Mouse (Mus musculus) layer of hippocampus, postnatal 14 days (tissue): ENCODE results near the gene Mtr. TPM values are rescaled to one million over a fixed set of nuclear protein-coding genes. Genes with fewer than 3 reads are reported as not detected.

Experiments used
- DNase-seq, 2 experiments: peaks; one replicate each; pipeline ENCODE4 v3.0.0; 2021 to 2022; ENCODE audit warnings: low spot score in 2 of 2, mixed read lengths in 1 of 2
- long read RNA-seq, 2 experiments: library from polyadenylated mRNA; stranded (forward); transcript quantifications; one replicate each; pipeline ENCODE4 v2.0.0; 2021
- total RNA-seq, 2 experiments: library from RNA; stranded (reverse); gene quantifications; 2 replicates each; pipeline ENCODE4 v1.2.3; 2021

Gene Mtr
- 10 to 100 TPM; 17.9 to 18.3 TPM for total RNA-seq
- long read RNA-seq, experiment 1, full-length matches to known transcripts, result 2 of 2 reads
- long read RNA-seq, experiment 1, partial matches to known transcripts, result 0 of 2 reads
- long read RNA-seq, experiment 1, other reads (novel, unspliced or antisense), result 0 of 2 reads
- long read RNA-seq, experiment 2, full-length matches to known transcripts, result 1 of 5 reads
- long read RNA-seq, experiment 2, partial matches to known transcripts, result 1 of 5 reads
- long read RNA-seq, experiment 2, other reads (novel, unspliced or antisense), result 3 of 5 reads

DNA sequence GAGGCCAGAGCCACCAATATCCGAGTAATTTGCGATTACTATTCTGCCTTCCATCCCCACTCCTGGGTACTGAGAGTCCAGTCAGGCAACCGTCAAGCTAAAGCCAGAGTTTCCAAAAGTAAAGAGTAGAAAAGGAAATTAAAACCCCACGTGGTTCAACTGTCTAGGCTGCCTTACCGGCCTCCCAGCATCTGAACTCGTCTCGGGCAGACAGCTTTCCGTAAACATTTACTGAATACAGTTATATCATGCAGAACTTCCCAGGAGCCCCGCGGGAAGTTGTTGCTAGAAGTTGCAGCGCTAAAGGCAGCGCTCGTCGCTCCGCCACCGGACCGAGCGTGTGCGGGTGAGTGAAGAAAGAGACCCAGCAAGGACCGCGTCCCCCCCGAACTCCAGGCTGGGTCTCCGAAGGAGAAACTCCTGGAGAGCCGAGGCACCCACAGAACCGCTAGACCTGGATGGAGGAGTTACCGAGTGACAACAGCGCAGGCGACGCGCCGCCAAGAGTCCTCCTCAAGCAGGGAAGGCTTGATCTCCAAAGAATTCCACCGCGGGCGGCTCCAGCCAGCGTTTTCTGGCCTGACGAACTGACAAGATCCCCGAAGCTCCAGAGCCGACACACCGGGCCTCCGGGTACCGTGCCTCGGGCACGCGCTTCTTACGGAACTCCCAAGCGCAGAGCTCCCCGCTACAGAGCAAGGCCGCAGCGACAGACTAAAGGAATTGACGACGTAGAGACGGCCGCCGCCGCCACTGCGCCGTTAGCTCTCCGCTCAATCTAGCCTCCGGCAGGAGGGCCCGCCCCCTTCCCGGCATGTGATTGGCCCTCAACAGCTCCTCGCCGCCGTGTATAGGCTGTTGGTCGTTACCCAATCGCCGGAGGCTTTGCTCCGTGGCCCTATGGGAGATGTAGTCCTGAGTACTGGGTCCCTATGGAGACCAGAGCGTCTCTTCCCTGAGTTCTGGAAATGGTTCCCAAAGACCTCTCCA, at the start of gene Mtr:
Gene Mtr, minus strand, starts transcription at position 723 of the 990 bp plus-strand sequence.
- DNase-seq, result peak; percentile 90 to 97

DNA sequence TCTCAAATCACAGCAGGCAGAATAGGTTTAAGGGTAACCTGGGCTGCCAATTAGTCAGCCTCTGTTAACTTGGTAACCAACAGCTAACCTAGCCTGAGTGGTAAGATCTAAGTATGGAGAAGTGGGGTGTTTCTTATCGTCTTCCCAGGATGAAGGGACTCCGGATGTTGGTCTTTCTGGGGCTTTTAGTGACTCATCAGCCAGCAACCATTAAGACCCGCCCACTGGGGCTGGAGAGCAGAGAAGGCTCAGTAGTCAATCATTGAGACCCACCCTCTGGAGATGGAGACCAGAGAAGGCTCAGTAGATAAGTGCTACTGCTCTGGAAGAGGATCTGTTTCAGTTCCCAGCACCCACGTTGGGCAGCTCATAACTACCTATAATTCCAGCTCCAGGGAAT, 49.4 kb upstream of the Mtr start:
- no peak for DNase-seq

DNA sequence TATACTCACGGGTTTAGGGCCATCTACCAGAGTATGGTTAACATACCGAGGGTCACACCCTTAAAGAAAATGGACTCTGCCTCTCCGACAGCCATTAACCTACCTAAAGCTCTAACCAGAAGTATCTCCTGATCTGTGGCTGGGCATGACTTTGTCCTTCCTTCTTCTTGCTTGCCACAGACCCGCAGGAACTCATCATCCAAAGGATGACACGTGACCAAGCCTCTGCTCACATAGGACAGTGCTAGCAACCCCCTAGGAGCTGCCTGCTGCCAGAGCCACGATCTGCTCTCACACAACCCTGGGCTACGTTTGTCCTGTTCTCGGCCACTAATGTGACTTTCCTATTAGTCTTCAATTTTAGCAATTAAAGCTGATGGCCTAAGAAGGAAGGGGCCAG, 47.6 kb upstream of the Mtr start:
- no peak for DNase-seq

DNA sequence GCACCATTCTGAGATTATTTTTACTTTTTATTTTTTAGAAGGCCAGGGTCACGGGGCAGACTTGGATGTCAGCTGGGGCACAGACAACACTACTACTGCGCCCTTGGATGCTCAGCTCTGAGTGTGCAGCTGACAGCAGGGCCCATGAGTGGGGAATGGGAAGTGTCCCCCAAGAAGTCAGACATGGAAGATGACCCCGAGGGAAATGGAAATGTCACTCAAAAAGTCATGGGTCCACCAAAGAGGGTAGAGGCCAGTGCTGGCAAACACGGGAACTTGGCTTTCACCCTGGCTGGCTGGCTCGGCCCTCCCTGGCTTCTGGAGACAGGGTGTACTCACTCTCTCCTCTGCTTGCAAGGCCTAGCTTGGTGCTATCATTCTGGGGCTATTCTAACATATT, 47.1 kb upstream of the Mtr start:
- DNase-seq, result no peak

DNA sequence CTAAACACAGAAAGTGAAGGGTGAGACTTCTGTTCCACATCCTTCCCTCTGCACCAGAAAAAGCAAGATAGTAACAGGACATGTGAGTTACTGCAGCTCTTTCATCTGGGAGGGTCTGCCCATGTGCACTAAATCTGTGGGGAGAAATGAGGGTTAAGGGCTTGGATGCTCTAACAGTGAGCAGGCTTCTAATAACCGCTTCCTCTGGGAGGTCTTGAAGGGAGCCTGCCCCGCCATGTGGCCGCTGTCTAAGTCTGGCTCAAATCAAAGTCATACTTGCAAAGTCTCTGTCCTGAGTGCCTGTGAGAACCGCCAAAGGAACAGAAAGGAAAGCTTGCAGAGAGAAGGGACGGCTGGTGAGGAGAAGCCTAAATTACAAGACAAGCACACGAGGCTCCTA, 39.9 kb upstream of the Mtr start:
- DNase-seq, result no peak

DNA sequence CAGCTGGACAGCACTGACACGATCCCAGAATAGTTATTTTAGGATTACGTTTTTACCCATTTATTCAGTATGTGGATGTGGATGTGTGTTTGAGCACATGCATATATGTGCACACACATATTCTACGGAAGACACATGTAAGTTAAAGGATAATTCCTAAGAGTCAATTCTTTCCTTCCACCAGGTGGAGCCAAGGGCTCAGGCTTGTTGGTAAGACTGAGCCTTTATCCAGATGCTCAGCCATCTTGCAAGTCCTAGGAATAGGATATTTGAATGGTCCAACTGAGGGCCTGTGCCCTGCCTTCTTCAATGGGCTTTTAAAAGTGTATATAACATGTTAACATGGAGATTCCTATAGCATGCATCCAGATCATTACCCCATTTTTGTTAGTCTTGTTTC, 38.8 kb upstream of the Mtr start:
- peak in 1 of 2 experiments; percentile 61 for DNase-seq

DNA sequence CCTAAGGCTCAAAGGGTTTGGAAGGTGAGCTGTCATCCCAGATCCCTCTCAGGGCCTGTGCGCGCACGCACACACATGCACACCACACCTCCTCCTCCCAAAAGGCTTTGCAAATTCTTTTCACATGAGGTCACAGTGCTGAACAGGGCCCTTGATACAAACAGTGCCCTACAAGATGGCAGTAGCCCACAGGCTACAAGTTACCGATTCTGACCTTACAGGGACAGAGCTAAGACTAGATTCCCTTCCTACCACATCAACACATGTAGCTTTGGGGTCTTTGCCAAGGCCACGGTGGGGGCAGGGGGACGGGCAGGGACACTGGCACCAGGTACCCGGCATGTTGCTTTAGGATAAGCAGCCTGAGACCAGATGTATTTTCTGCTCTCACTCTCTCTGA, 35.9 kb upstream of the Mtr start:
- DNase-seq, result no peak

DNA sequence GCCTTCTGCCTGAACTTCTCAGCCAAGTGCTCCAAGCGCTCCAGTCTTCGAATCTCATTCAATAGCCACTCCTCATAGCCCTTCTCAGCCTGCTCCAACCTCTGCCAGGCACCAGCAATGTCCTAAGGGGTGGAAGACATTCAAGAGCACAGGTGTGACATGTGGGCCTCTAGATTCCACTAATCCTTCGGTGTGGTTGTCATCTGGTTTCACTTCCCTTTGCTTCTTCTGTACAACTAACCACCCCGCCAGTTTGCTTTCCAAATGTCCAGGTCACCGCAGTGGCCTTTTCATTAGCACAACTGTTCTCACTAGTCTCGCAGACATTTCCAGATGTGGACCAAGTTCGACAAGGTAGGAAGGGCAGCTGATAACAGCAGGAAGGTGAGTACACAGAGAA, 32.8 kb upstream of the Mtr start:
- no peak for DNase-seq

DNA sequence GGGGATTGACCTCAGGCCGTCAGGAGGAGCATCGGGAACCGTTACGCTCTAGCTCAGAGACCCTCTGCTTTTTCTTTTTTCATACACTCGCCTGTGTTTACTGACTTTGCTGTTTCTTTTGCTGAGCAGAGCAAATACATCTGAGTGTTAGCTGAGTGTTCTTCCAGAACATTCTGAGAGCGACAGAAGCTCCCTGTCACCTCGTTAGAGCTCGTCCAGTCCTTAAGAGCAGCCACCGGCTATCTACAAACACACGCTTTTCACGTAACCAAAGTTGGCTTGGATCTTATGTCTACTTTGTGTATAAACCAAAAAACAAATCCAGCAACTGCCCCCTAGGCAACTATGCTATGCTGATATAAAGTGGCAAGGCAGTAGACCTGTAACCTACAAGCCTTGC, 26.6 kb upstream of the Mtr start:
- DNase-seq, result no peak

DNA sequence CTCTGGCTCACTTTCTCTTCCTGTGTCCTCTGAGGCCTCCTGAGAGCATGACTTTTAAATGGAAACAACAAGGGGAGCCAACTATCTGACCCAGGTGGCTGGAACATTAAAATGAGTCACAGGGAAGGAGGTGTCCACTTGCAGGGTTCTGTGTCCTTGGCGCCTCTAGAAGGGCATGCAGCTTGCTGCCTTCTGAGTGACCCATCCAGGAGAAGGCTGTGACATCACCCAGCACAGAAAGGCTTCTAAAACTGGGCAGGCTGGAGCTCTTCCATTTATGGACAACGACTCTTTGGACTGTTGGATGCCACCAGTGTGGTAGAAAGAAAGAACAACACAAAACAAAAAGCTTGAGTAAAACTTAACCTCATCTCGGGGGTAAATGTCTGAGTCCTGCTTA, 25.9 kb upstream of the Mtr start:
- DNase-seq, result no peak

DNA sequence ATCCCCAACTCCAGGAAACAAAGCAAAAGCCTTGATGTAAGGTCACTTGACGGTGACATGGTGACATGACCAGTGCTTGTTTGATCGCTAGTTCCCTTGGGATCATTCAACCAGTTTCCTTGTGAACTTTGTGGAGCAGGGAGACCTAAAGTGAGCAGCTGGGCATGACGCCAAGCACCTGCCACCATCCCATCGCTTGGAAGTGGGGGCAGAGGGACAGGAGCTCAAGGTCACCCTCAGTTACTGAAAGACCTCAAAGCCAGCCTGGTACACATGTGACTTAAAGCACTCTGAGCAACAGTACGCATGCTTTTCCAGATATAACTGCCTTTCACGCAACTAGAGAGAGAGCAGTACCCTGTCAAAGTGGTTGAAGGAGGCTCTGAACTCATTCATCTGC, 16.8 kb upstream of the Mtr start:
- DNase-seq, result no peak

DNA sequence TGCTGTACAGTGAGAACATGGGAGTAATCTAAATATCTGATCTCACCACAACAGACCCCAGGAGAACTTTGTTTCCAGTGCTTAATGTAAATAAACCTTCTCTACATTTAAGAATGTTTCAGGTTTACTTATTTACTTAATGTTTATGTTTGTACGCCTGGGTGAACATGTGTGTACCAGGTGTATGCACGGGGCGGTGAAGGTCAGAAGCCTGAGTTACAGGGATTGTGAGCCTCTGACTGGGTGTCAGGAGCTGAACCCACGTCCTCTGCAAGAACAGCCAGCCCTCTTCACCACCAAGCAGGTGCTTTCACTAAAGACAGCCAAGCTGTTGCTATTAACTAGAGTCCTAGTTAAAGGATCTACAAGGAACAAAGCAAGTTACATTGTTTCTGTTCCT, 16.3 kb upstream of the Mtr start:
- no peak for DNase-seq

DNA sequence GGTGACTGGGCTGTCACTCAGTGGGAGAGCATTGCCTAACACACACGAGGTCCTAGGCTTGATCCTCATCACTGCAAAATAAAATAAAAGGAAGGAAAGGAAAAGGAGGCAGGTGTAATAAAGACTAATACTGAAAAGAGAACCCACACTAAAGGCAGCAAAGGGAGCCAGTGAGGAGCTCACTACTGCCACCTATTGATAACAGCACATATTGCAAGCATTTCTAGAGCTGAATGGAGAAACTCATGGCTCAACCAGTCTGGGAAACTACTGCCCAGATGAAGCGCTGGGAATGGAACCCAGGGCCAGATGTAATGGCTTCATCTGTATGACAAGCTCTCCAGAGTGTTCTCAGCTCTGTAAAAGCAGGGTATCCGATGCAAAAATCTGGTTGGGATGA, 15.0 kb upstream of the Mtr start:
- DNase-seq, result peak in 1 of 2 experiments; percentile 50

DNA sequence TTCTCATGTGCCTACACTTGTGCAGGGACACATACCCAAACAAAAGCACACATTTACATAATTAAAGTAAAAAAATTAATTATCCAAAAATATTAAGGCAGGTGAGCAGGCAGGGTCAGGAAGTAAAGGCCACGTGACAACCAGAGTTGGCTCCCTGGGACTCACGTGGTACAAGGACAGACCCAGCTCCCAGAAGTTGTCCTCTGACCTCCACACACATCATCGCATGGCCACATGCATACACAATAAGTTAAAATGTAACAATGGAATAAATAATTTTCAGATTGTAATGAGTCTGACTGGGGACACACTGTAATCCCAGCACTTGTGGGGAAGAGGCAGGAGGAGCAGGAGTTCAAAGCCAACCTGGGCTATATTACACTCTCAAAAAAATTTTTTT, 10.1 kb upstream of the Mtr start:
- DNase-seq, result no peak

DNA sequence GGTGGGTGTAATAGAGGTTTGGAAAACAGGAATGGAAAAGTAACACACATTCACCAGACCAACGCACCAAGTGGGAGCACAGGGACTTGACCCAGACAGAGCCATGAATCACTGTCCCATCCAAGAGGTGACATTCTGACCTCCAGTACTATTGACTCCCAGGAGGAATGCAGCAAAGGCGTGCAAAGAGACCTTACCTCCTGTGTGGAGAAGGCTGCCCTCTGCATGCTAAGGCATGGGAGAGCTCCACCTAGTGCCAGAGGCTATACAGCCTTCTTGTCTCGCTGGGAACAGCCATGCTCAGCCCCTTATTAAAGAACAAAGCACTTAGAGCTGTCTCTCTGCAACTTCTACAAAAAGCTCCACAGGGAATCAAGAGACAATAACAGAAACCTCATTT, 9.2 kb upstream of the Mtr start:
- no peak for DNase-seq

DNA sequence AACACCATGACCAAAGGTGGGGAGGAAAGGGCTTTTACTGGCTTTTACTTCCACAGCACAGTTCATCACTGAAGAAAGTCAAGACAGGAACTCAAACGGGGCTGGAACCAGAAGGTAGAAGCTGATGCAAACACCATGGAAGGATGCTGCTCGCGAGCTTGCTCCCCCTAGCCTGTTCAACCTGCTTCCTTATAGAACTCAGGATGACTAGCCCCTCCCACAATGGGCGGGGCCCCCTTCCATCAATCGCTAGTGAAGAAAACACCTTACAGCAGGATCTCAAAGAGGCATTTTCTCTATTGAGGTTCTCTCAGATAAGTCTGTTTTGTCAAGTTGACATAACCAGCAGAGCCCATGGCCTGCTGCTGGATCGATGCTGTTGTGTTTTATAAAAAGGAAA, 6.1 kb upstream of the Mtr start:
- no peak for DNase-seq

DNA sequence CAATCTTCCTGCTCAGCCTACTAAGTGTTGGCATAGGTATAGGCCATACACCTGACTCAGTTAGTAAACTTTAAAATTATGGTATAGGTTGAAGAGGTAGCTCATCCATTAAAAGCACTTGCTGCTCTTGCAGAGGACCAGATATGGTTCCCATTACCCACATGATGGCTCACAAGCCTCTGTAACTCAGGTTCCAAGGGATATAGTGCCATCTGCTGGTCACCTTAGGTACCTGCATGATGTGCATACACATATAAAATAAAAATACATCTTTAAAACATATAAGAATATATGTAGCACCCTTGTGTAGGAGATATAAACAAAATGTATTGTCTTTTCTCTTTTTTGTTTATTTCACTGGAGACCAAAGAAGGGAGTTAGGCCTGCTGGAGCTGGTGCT, 3.6 kb upstream of the Mtr start:
- DNase-seq, result no peak

DNA sequence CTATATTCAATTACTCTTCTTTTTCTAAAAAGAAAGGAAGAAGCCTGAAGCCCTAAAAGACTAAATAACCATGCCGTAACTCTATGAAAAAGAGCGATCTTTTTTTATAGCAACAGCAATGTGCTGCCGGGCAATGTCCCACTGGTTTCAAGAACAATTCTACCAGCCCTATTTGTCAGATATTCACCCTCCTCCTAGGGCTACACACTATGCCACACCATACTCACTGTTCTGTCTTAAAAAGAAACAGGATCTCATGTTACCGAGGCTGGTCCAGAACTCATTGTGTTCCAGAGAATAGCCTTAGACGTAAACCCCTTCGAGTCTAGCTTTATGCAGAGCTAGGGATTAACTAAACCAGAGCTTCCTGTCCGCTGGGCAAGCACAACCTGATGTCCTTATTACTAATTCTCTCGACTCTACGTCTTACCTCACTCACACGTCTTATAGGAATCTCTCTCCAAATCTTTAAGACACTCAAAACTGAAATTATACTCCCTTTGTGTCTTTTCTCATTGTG, 982 bp downstream of the Mtr start:
- DNase-seq, result no peak

DNA sequence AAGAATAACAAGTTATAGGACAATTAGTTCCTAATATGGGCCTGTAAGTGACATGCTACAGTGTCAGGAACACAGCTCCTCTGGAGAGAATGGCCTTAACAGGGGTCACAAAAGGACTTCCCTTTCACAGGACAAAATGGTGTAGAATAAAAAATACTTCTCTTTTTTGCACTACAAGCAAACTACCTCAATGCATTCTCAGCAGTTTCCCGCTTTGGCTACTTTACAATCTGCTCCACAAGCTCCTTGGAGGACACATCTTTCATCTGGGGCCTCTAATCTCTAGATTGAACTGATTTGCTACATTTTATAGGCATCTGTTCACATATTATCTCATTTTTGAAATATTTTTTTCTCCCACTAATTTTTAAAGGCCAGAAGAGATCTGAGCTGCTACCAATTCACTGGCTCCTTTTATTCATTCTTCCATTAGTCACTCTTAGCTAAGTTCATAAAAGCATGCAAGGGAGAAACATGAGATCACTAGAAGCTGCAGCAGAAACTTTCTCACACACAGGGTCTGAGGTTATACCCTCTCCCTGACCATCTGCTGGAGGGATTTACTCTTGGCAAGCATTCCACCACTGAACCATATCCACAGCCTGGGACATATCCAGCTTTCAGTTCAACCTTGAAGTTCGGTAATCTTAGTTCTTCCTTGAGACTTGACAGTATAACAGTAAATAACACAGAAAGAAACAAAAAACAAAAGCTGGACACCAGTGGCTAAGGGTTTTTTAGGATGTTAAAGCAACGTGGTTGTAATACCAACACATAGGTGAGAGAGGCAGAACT, 1.8 kb downstream of the Mtr start:
- DNase-seq, result no peak

DNA sequence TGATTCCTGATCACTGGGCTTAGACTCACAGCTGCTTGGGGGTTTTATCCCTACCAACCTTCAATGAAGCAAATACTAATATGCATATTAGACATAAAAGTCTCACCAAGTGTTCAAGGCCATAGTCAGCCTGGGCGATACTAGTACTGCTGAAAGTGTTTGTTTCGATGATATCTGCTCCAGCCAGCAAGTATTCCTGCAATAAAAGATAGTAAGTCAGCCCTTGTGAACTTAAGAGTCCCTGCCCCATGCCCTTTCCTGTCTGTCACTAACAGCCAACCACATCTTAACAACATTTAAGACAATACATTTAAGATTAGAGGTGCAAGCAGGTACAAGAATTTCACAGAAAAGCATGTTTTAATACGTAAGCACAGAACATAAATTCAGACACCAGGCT, 7.4 kb downstream of the Mtr start:
- no peak for DNase-seq

DNA sequence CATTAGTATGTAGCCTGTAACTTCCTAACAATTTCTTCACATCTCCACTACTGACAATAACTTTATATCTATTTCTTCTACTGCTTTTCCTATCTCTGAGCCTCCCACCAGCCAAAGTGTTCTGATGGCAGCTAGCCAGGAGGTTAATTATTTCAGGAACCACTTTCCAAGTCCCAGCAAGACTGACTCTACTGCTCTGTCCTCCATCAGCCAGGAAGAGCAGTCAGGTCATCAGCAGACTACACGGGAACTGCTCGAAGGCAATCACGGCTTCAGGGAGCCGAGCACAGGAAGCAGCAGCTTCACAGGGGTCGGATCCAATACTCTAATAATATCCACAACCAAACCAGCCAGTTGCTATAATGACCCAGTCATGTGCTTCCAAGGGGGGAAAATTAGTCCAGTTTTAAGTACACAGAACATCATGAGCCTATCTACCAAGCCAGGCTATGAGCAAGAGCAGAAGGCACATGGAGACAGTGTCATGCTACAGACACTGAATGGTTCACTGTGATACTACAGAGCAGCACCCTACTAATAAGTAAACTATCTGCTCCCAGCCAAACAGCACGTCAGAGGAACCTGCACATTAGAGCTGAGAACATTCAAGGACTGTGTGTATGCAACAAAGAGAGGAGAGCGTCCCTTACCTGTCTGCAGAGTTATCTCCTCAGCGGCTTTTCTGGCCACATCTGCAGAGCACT, 8.6 kb downstream of the Mtr start:
- no peak for DNase-seq
